Mouse (Mus musculus) heart, postnatal 0 days (tissue): ENCODE measurements around the gene Tatdn2. TPM values are rescaled to one million over a fixed set of nuclear protein-coding genes. Genes with fewer than 3 reads are reported as not detected.

Experiments
- ATAC-seq: fragments of 200-750 bp; cut with Nextera tagmentation; 2 replicates; pipeline ENCODE4 v1.8.0; 2017; ENCODE audit warnings: low read depth, moderate number of reproducible peaks, moderate library complexity; ENCODE audit not compliant: insufficient read depth
- DNase-seq: peaks from one replicate; pipeline ENCODE4 v3.0.0-alpha.2; 2016; ENCODE audit warnings: low spot score
- H3K27ac ChIP-seq: fragments of 300-500 bp; sonication (generic); 2 replicates; pipeline ENCODE4 v1.5.1; 2014; ENCODE audit warnings: low read depth, mild to moderate bottlenecking
- H3K27me3 ChIP-seq: fragments of 300-500 bp; sonication (generic); 2 replicates; pipeline ENCODE4 v1.6.1; 2014; ENCODE audit warnings: low read length, mixed read lengths; ENCODE audit not compliant: control insufficient read depth, insufficient read depth
- H3K36me3 ChIP-seq: fragments of 300-500 bp; sonication (generic); replicated peaks from 2 replicates; pipeline ENCODE4 v1.6.1; 2014; ENCODE audit warnings: low read length, mixed read lengths; ENCODE audit not compliant: control insufficient read depth, insufficient read depth
- H3K4me1 ChIP-seq: fragments of 300-500 bp; sonication (generic); 2 replicates; pipeline ENCODE4 v1.6.1; 2014; ENCODE audit warnings: antibody characterized with exemption; ENCODE audit not compliant: control insufficient read depth, insufficient read depth
- H3K4me2 ChIP-seq: fragments of 300-500 bp; sonication (generic); 2 replicates; pipeline ENCODE4 v1.6.1; 2014; ENCODE audit warnings: low read depth, mild to moderate bottlenecking, low read length, moderate library complexity
- H3K4me3 ChIP-seq: fragments of 300-500 bp; sonication (generic); 2 replicates; pipeline ENCODE4 v1.5.1; 2014; ENCODE audit warnings: low read depth, low read length
- H3K9ac ChIP-seq: fragments of 300-500 bp; sonication (generic); replicated peaks from 2 replicates; pipeline ENCODE4 v1.6.1; 2014; ENCODE audit warnings: low read depth, low read length, mixed read lengths
- H3K9me3 ChIP-seq: fragments of 300-500 bp; sonication (generic); replicated peaks from 2 replicates; pipeline ENCODE4 v1.6.1; 2016; ENCODE audit warnings: low read length; ENCODE audit not compliant: control insufficient read depth
- CTCF ChIP-seq: IDR thresholded peaks from 2 replicates; pipeline ENCODE4 v1.5.1; 2016; ENCODE audit warnings: antibody characterized with exemption, control low read depth, low read depth
- EP300 ChIP-seq: IDR thresholded peaks from 2 replicates; pipeline ENCODE4 v1.6.1; 2016; ENCODE audit warnings: antibody characterized with exemption, low read depth
- WGBS: fragments of 180-500 bp; shearing (Covaris S2); extraction: QIAGEN DNeasy Blood & Tissue Kit; methylation state at CpG from one replicate; pipeline ENCODE4 v1.1.7; 2014; 5-methylcytosine and 5-hydroxymethylcytosine counted together
- polyA plus RNA-seq: library from polyadenylated mRNA; unstranded; fragments of >200 nt; fragmentation: Nextera tagmentation; extraction: Ambion mirVana; gene quantifications from 2 replicates; pipeline ENCODE4 v1.2.1, GENCODE M21; 2015
- total RNA-seq: library from RNA; depleted of rRNA; stranded (reverse); fragments of >200 nt; gene quantifications from 2 replicates; pipeline ENCODE4 v1.2.3, GENCODE M21; 2014; ENCODE audit warnings: low replicate concordance

Gene Tatdn2
- total and polyA plus RNA-seq, 2 experiments from 2014 or later: 1.1 to 32.1 TPM

- Histone ChIP-seq H3K27ac (no peak overlapping the region), H3K4me2 (no peak overlapping the region), H3K4me3 (no peak overlapping the region), H3K9ac (no peak overlapping the region), H3K9me3 (no peaks in the 10 kb centered on the region), H3K36me3 (peaks cover 95% of the 10 kb centered on the region), H3K4me1 (no peaks in the 10 kb centered on the region), H3K27me3 (no peaks in the 10 kb centered on the region)
- ATAC-seq (no peak), DNase-seq (no peak)
- no peak for TF ChIP-seq CTCF
- no peak for TF ChIP-seq EP300
- 71% methylated on average over 1 of the region's 1 CpGs for WGBS
Measured at GRCm38 (mm10) chr6:113714797-113715196, 17.9 kb downstream of the Tatdn2 start.

- Histone ChIP-seq H3K4me3 (no peak overlapping the region), H3K4me2 (no peak overlapping the region), H3K9me3 (no peaks in the 10 kb centered on the region), H3K36me3 (peaks cover 88% of the 10 kb centered on the region), H3K27me3 (no peaks in the 10 kb centered on the region), H3K4me1 (no peaks in the 10 kb centered on the region), H3K27ac (no peak overlapping the region), H3K9ac (no peak overlapping the region)
- ATAC-seq (no peak), DNase-seq (no peak)
- TF ChIP-seq EP300 (no peak), CTCF (no peak)
- 84% methylated on average over 3 of the region's 3 CpGs for WGBS
Measured at GRCm38 (mm10) chr6:113717541-113717940, 20.7 kb downstream of the Tatdn2 start.

DNA sequence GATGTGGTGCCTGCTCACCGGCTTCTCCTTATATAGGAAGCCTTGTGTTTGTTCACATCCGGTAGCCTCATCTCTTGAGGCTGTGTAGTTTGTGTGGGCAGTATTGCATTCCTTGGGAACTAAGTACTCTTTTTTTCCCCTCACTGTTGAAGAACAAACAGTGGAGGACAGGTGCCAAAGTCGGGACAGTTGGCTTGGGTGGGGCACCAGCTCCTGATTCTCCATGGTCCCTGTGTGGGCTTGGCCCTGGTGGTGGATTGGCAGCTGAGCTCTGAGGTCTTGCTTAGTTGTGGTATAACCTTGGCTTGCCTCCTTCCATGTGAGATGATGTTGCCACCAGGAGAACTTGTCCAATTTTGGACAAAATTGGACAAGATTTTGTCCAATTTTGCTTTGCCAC, 23.0 kb downstream of the Tatdn2 start, which contains the start of gene Ghrl:
Gene Ghrl, minus strand, starts transcription at position 3 of the 400 bp plus-strand sequence.
- Histone ChIP-seq H3K9ac (no peak within 1 kb of the TSS), H3K4me1 (no peaks in the 10 kb centered on the region), H3K9me3 (no peaks in the 10 kb centered on the region), H3K4me3 (no peak within 1 kb of the TSS), H3K4me2 (no peak within 1 kb of the TSS), H3K27me3 (no peaks in the 10 kb centered on the region), H3K27ac (no peak within 1 kb of the TSS), H3K36me3 (peaks cover 88% of the 10 kb centered on the region)
- ATAC-seq (no peak), DNase-seq (no peak)
- WGBS: 86% methylated on average over 3 of the region's 3 CpGs
- TF ChIP-seq CTCF (no peak), EP300 (no peak)

- Histone ChIP-seq H3K9ac (no peak overlapping the region), H3K27me3 (no peaks in the 10 kb centered on the region), H3K9me3 (no peaks in the 10 kb centered on the region), H3K4me1 (no peaks in the 10 kb centered on the region), H3K4me3 (no peak overlapping the region), H3K27ac (no peak overlapping the region), H3K4me2 (no peak overlapping the region), H3K36me3 (peaks cover 86% of the 10 kb centered on the region)
- TF ChIP-seq EP300 (no peak), CTCF (no peak)
- ATAC-seq (no peak), DNase-seq (no peak)
- 73% methylated on average over 4 of the region's 4 CpGs for WGBS
Measured at GRCm38 (mm10) chr6:113721061-113721460, 24.2 kb downstream of the Tatdn2 start.

GRCm38 (mm10) chr6:113728181-113728580, 31.3 kb downstream of the Tatdn2 start:
- TF ChIP-seq CTCF: no peak
- TF ChIP-seq EP300: no peak
- Histone ChIP-seq H3K27ac (no peak overlapping the region), H3K4me3 (no peak overlapping the region), H3K4me2 (no peak overlapping the region), H3K4me1 (no peaks in the 10 kb centered on the region), H3K9me3 (no peaks in the 10 kb centered on the region), H3K36me3 (peaks cover 91% of the 10 kb centered on the region), H3K9ac (no peak overlapping the region), H3K27me3 (no peaks in the 10 kb centered on the region)
- DNase-seq (no peak), ATAC-seq (no peak)
- WGBS: 88% methylated on average over 7 of the region's 7 CpGs

- WGBS: 86% methylated on average over 3 of the region's 3 CpGs
- DNase-seq: no peak
- H3K4me1 ChIP-seq: no peaks in the 10 kb centered on the region
- H3K4me2 ChIP-seq: no peak overlapping the region
- H3K4me3 ChIP-seq: no peak overlapping the region
- no peak overlapping the region for H3K9ac ChIP-seq
- no peaks in the 10 kb centered on the region for H3K9me3 ChIP-seq
- no peaks in the 10 kb centered on the region for H3K27me3 ChIP-seq
- no peak overlapping the region for H3K27ac ChIP-seq
- no peak for ATAC-seq
- H3K36me3 ChIP-seq: peaks cover 93% of the 10 kb centered on the region
- TF ChIP-seq EP300 (no peak), CTCF (no peak)
Measured at GRCm38 (mm10) chr6:113731296-113731695, 34.4 kb downstream of the Tatdn2 start.
